Mouse (Mus musculus) stomach, embryonic 14.5 days (tissue): ENCODE data around the gene Cd300ld5. TPM values are rescaled to one million over a fixed set of nuclear protein-coding genes. Genes with fewer than 3 reads are reported as not detected.
"Not testable (repeated sequence)": the region's sequence is repeated elsewhere in the genome, so short reads cannot be mapped to it uniquely, and the experiment has no call there.

Experiments
- ATAC-seq: fragments of 200-750 bp; cut with Nextera tagmentation; 2 replicates; pipeline ENCODE4 v1.8.0; 2017; ENCODE audit warnings: low read depth, moderate TSS enrichment; ENCODE audit not compliant: insufficient number of reproducible peaks, insufficient read depth, low FRiP score
- H3K27ac ChIP-seq: fragments of 300-500 bp; sonication (generic); 2 replicates; pipeline ENCODE4 v1.5.1; 2014; ENCODE audit warnings: mild to moderate bottlenecking, low read length, moderate library complexity, mixed read lengths
- H3K27me3 ChIP-seq: fragments of 300-500 bp; sonication (generic); 2 replicates; pipeline ENCODE4 v1.6.1; 2014; ENCODE audit warnings: low read length, control low read depth, mixed read lengths; ENCODE audit not compliant: control insufficient read depth, insufficient read depth
- H3K36me3 ChIP-seq: fragments of 300-500 bp; sonication (generic); 2 replicates; pipeline ENCODE4 v1.6.1; 2014; ENCODE audit warnings: mild to moderate bottlenecking, control low read depth, low read length, moderate library complexity, mixed read lengths; ENCODE audit not compliant: control insufficient read depth, insufficient read depth
- H3K4me1 ChIP-seq: fragments of 300-500 bp; sonication (generic); 2 replicates; pipeline ENCODE4 v1.6.1; 2014; ENCODE audit warnings: low read length, control low read depth, mixed read lengths; ENCODE audit not compliant: control insufficient read depth, insufficient read depth
- H3K4me2 ChIP-seq: fragments of 300-500 bp; sonication (generic); replicated peaks from 2 replicates; pipeline ENCODE4 v1.6.1; 2014; ENCODE audit warnings: low read depth, low read length, control low read depth
- H3K4me3 ChIP-seq: fragments of 300-500 bp; sonication (generic); 2 replicates; pipeline ENCODE4 v1.5.1; 2014; ENCODE audit warnings: low read depth, low read length, control low read depth
- H3K9ac ChIP-seq: fragments of 300-500 bp; sonication (generic); replicated peaks from 2 replicates; pipeline ENCODE4 v1.6.1; 2014; ENCODE audit warnings: low read depth, mild to moderate bottlenecking, control low read depth, low read length, moderate library complexity, mixed read lengths
- H3K9me3 ChIP-seq: fragments of 300-500 bp; sonication (generic); 2 replicates; pipeline ENCODE4 v1.6.1; 2016; ENCODE audit warnings: low read depth, low read length, control low read depth; ENCODE audit not compliant: control insufficient read depth
- WGBS: fragments of 180-500 bp; shearing (Covaris S2); extraction: QIAGEN DNeasy Blood & Tissue Kit; methylation state at CpG from one replicate; pipeline ENCODE4 v1.1.7; 2014; 5-methylcytosine and 5-hydroxymethylcytosine counted together
- polyA plus RNA-seq: library from polyadenylated mRNA; unstranded; fragments of >200 nt; fragmentation: Nextera tagmentation; extraction: Ambion mirVana; gene quantifications from 2 replicates; pipeline ENCODE4 v1.2.1, GENCODE M21; 2014

Cd300ld5 gene
- not detected in 2 replicates for polyA plus RNA-seq

GRCm38 (mm10) chr11:115037669-115038068 lies at the start of gene Cd300ld5:
Gene Cd300ld5 (minus strand): TSS chr11:115037769.
- WGBS: no CpG with 5 or more reads among the region's 6 CpGs
- not testable (repeated sequence) for H3K4me2 ChIP-seq, ATAC-seq

GRCm38 (mm10) chr11:115086213-115086612 lies 48.6 kb upstream of the Cd300ld5 start:
- Histone ChIP-seq H3K4me1 (no peaks in the 10 kb centered on the region), H3K9ac (no peak overlapping the region), H3K27me3 (peaks cover 4% of the 10 kb centered on the region; the same call in 1 of the 2 replicates), H3K4me2 (no peak overlapping the region), H3K4me3 (no peak overlapping the region), H3K36me3 (no peaks in the 10 kb centered on the region), H3K9me3 (no peaks in the 10 kb centered on the region; the same call in 1 of the 2 replicates), H3K27ac (no peak overlapping the region)
- WGBS: 50% methylated on average over 7 of the region's 7 CpGs
- no peak for ATAC-seq

More at GRCm38 (mm10) chr11:115037669-115038068, at the start of gene Cd300ld5:
- not testable (repeated sequence) for H3K4me1 ChIP-seq, H3K36me3 ChIP-seq, H3K27ac ChIP-seq, H3K9ac ChIP-seq, H3K27me3 ChIP-seq, H3K9me3 ChIP-seq, H3K4me3 ChIP-seq

GRCm38 (mm10) chr11:115085064-115085463 lies 47.5 kb upstream of the Cd300ld5 start:
- Histone ChIP-seq H3K36me3 (no peaks in the 10 kb centered on the region), H3K4me2 (no peak overlapping the region), H3K27ac (no peak overlapping the region), H3K4me3 (no peak overlapping the region), H3K9me3 (no peaks in the 10 kb centered on the region; the same call in 1 of the 2 replicates), H3K27me3 (peaks cover 4% of the 10 kb centered on the region; the same call in 1 of the 2 replicates), H3K9ac (no peak overlapping the region), H3K4me1 (no peaks in the 10 kb centered on the region)
- 64% methylated on average over 8 of the region's 8 CpGs for WGBS
- ATAC-seq: no peak

GRCm38 (mm10) chr11:115084595-115084994 lies 47.0 kb upstream of the Cd300ld5 start:
- H3K9ac ChIP-seq: no peak overlapping the region
- 53% methylated on average over 12 of the region's 12 CpGs for WGBS
- H3K27ac ChIP-seq: no peak overlapping the region
- H3K36me3 ChIP-seq: no peaks in the 10 kb centered on the region
- no peak for ATAC-seq
- H3K9me3 ChIP-seq: no peaks in the 10 kb centered on the region
- no peak overlapping the region for H3K4me3 ChIP-seq
- no peak overlapping the region for H3K4me2 ChIP-seq
- peaks cover 4% of the 10 kb centered on the region; the same call in 1 of the 2 replicates for H3K27me3 ChIP-seq
- H3K4me1 ChIP-seq: no peaks in the 10 kb centered on the region

GRCm38 (mm10) chr11:115083376-115084139 lies 46.0 kb upstream of the Cd300ld5 start:
- Histone ChIP-seq H3K27ac (no peak overlapping the region), H3K9me3 (no peaks in the 10 kb centered on the region), H3K4me1 (no peaks in the 10 kb centered on the region), H3K9ac (no peak overlapping the region), H3K27me3 (peaks cover 4% of the 10 kb centered on the region; the same call in 1 of the 2 replicates), H3K36me3 (no peaks in the 10 kb centered on the region), H3K4me3 (no peak overlapping the region), H3K4me2 (no peak overlapping the region)
- peak; percentile 42; the same call in 1 of the 2 replicates for ATAC-seq
- WGBS: 41% methylated on average over 18 of the region's 18 CpGs

GRCm38 (mm10) chr11:115082196-115082595 lies 44.6 kb upstream of the Cd300ld5 start:
- ATAC-seq: no peak
- H3K9ac ChIP-seq: no peak overlapping the region
- no peak overlapping the region for H3K4me3 ChIP-seq

DNA sequence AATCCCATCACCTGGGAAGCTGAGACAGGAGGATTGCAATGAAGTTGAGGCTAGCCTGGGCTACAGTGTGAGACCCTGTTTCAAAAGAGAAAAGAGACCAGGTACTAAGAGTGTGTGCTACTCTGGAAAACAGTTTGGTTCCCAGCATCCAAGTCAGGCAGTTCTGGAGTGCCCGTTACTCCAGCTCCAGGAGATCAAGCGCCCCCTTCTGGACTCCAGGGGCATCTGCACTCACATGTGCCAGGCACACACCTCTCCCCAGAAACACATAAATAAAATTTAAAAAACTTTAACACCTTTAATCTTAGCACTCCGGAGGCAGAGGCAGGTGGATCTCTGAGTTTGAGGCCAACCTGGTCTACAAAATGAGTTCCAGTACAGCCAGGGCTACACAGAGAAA lies 43.8 kb upstream of the Cd300ld5 start:
- 66% methylated on average over 3 of the region's 3 CpGs for WGBS
- ATAC-seq: no peak
- peaks cover 4% of the 10 kb centered on the region; the same call in 1 of the 2 replicates for H3K27me3 ChIP-seq
- H3K4me2 ChIP-seq: no peak overlapping the region
- no peak overlapping the region for H3K9ac ChIP-seq
- no peak overlapping the region for H3K27ac ChIP-seq
- H3K9me3 ChIP-seq: no peaks in the 10 kb centered on the region
- no peaks in the 10 kb centered on the region for H3K36me3 ChIP-seq
- no peaks in the 10 kb centered on the region for H3K4me1 ChIP-seq
- no peak overlapping the region for H3K4me3 ChIP-seq

More at GRCm38 (mm10) chr11:115082196-115082595, 44.6 kb upstream of the Cd300ld5 start:
- H3K4me2 ChIP-seq: no peak overlapping the region
- H3K9me3 ChIP-seq: no peaks in the 10 kb centered on the region
- no peaks in the 10 kb centered on the region for H3K4me1 ChIP-seq
- 69% methylated on average over 6 of the region's 6 CpGs for WGBS
- H3K36me3 ChIP-seq: no peaks in the 10 kb centered on the region
- peaks cover 4% of the 10 kb centered on the region; the same call in 1 of the 2 replicates for H3K27me3 ChIP-seq
- H3K27ac ChIP-seq: no peak overlapping the region

DNA sequence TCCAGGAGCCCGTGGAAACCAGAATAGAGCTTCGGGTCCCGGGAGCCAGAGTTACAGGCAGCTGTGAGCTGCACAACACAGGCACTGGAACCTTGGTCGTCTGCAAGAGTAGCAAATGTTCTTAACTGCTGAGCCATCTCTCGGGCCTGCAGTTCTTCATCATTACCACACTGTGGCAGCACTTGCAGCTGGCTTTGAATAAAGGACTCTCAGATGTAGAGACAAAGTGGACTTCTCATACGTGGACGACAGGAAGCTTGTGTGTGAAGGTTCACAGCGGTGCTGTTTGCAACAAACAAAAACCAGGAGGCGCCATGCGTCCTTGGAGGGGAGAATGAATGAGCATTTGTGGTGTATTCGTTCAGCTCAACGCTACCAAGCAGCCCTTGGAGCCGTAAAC lies 43.3 kb upstream of the Cd300ld5 start:
- no peaks in the 10 kb centered on the region for H3K4me1 ChIP-seq
- peaks cover 4% of the 10 kb centered on the region; the same call in 1 of the 2 replicates for H3K27me3 ChIP-seq
- H3K9me3 ChIP-seq: no peaks in the 10 kb centered on the region
- 35% methylated on average over 13 of the region's 13 CpGs for WGBS
- H3K9ac ChIP-seq: no peak overlapping the region
- no peak overlapping the region for H3K4me3 ChIP-seq
- no peak overlapping the region for H3K27ac ChIP-seq
- H3K4me2 ChIP-seq: no peak overlapping the region
- H3K36me3 ChIP-seq: no peaks in the 10 kb centered on the region
- no peak for ATAC-seq
